Mouse (Mus musculus) embryo, embryonic 11.5 days (tissue): ENCODE measurements around the gene Lzts2.

Experiments
- DNase-seq: peaks from one replicate; pipeline ENCODE4 v3.0.0-alpha.2; 2012; ENCODE audit warnings: low read depth, low spot score

The Lzts2 gene

DNA sequence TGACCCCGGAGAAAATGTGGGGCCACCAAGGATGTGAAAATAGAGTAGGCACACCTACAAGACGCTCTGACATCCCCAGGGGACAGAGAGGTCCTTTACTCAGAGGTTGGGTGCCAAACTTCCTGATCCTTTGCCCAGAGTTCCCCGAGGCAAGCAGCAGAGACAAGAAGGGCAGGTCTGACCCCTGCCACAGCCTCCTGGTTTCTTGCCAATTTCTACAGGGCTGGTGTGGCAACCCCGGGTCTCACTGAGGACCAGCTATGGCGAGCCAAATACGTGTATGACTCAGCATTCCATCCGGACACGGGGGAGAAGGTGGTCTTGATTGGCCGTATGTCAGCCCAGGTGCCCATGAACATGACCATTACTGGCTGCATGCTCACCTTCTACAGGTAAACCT is 35.3 kb downstream of the Lzts2 start:
- no peak for DNase-seq

DNA sequence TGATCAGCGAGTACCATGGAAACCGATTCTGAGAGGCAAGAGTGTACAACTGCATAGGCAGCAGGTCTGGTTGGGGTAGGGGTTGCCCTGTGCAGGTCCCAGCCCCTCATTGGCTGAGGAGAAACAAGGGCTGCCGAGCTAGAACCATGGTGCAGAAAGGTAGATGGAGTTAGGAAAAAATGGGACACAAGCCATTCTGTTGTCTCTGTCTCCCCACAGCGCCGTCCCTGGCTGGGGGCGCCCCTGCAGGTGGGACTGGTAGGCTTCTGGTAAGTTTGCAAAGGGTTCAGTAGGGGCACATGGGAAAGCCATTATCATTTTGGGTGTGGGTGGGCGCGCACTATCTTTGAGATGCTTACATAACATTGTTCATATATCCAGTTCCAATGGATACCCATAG is 39.2 kb downstream of the Lzts2 start:
- no peak for DNase-seq

DNA sequence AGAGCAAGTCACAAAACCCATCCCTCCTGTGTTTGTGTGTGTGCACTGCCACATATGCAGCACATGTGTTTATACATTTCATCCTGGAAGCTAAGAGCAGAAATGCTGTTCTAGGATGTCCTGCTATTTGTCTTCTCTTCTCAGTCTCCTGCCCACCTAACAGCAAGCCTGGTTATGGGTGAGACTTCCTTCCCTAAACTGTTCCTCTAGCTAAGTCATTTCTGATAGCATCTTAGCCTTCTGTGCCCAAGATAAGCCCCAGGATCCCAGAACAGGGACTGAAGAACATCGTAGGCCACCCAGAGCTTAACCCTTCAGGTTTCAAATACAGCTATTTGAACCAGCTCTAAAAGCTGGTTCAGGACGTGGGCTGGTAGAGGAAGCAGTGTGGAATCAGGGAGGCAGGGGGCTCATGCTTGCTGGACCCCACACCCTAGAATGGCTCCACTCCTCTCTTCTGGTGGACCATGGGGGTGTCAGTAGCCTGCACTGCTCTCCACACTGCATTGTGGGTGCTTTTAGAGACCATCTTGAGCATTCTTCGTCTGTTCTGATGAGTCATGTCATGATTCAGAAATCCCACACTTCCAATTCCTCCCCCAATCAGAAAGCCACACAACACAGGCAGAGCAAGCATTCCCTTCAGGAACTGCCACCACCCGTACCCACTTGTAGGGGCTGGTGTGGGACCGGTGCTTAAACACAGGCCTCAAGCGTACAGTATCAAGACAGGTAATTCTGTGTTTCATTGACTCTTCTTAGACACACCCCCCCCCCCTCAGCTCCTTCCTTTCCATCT is 40.9 kb downstream of the Lzts2 start:
- DNase-seq: no peak

DNA sequence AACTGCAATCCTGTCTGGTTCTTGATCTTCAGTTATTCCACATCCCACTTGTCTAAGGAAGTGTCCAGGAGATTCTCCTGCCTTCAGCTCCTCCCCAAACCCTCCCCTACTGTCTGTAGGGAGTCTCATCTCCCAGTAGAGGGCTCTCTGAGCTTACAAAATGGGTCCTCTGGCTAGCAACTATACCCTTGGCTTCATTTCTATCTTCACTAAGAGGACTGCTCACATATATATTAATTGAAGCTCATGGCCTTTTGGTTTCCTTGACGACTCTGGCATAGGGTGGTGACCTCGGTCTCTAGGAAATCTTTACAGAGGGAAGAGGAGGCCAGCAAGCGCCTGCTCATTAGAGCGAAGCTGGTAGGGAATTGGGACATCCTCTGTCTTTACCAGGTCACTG is 42.1 kb downstream of the Lzts2 start:
- DNase-seq: no peak

DNA sequence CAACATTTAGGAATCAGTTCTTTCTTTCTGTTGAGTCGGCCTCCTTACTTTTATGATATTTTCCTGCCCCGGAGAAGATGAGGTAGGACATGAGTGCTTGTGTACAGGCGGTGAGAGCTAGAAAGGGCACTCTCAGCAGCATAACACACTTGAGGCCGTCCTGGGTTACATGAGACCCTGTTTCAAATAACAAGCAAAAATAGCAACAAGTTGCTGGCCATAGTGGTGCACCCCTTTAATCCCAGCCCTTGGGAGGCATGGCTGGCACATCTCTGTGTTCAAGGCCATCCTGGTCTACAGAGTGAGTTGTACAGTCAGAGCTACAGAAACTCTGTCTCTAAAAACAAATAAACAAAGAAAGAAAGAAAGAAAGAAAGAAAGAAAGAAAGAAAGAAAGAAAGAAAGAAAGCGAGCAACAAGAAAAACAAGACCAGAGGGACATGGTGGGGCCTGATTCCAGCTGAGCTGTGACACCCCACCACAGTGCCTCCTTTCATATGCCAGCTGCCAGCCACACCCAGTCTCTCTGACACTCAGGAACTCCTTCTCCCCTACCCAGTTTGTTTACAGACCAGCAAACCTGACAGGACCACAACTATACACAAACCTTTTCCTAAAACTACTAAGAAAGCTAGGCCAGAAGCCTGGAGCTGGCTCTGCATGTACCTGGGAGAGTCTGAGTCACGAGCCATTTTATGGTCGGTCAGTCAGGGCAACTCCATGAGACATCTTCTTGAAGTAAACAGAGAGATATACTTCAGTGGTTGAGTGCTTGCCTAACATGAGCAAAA is 42.9 kb downstream of the Lzts2 start:
- DNase-seq: no peak

DNA sequence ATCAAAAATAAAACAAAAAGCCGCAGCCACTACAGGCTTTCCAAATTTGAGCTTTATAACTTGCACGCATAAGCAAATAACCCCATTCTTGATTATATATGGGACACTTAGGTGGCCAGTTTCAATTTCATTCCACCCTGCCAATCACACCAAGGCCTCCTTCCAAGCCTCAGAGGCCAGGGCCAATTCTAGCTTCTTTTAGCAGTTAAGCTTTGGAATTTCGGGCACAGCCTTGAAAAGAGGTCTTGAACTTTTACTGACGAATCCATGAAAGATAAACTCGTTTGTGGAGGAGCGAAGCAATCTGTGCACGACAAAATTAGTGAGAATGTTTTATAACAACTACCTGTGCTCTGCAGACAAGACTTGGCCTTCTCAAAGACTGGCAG is 43.5 kb downstream of the Lzts2 start:
- no peak for DNase-seq

DNA sequence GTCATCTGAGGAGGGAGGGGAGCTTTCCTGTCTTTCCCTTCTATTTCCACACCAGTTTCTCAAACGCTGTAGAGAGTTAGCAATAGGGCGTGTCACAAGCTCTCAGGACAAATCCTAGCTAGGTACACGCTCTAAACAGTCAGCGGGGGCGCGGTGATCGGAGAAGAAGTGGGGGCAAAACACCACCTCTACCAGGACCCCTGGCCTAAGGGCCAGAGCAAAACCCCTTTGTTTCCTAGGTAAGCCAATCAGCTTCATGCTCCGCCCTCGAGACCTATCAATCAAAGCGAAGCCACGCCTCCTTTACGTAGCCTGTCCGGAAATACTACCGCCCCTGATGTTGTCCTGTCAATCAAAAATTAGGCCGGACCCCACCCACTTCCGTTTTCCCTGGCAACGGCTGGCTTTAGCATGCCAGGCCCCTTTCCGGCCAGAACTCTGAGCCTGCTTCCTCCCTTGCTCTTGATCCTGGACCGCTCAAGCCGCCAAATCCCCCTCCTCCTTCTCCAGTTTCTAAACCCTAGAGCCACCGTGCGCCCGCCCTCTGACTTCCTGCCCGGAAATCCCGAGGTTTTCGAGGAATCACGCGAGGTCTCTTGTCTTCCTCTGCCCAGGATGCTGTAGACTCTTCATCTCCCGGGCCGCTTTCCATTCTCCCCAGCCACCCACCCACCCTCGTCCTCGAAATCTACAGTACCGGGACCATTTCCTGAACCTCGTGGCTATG is 44.1 kb downstream of the Lzts2 start:
- DNase-seq: peak; percentile 97

DNA sequence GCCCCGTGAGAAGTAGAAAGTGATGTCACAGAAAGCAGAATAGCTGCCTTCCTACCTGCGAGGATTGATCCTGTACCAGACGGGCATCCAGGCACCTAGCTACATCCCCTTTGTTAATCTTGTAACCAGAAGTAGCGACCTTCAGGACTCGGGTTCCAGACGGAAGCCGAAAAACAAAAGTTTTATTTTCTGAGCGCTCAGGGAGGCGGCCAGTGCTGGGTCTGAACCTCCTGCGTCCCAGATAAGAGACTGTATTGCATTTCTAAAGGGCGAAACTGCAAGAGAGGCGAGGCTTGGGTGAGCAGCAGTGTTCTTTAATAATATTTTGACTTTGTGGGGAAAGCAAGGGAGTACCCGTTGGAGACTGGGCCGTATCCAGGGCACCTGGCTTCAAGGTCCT is 44.6 kb downstream of the Lzts2 start:
- DNase-seq: no peak

DNA sequence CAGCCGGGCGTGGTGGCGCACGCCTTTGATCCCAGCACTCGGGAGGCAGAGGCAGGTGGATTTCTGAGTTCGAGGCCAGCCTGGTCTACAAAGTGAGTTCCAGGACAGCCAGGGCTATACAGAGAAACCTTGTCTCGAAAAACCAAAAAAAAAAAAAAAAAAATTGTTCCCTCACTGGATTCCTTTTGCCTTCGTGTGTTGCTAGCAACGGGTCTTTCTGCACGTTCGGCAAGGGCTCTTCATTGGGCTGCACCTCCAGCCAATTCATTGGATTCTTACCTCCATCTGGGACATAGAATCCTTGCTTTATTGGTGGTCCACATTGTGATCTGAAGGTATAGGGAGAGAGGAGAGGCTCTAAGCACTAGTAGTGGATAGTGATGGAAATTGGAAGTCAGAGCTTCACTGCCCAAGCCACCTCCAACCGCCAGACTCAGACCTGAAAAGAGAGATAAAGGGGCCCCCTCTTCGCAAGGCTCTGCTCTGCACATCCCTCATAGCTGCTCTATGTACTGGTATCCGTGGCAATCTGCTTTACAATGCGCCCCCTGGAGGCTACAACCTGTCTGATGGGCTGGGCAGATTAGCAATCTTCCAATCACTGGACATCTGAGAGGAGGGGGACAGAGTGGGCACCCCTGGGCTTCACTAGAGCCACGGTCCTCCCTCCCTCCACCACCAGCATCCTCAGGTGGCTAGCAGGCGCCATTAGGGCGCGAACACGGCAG is 49.5 kb downstream of the Lzts2 start:
- DNase-seq: no peak

DNA sequence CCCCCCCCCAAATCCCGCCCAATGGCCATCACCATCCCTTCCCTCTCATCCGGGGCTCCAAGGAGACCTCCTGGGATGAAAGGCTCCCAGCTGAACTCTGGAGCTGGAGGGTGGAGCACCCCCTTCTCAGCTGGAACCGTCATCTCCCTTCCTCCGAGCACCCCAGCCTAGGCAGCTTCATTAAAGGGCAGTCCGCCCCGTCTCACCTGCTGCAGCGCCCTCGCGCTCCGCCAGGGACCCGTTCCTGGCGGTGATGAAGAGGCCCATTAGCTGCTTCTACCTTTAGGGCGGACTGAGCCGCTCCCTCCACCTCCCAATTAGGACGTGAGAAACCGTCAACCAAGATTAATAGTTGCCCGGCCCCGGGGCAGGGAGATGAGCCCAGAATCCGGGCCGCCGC is 51.0 kb downstream of the Lzts2 start:
- no peak for DNase-seq

DNA sequence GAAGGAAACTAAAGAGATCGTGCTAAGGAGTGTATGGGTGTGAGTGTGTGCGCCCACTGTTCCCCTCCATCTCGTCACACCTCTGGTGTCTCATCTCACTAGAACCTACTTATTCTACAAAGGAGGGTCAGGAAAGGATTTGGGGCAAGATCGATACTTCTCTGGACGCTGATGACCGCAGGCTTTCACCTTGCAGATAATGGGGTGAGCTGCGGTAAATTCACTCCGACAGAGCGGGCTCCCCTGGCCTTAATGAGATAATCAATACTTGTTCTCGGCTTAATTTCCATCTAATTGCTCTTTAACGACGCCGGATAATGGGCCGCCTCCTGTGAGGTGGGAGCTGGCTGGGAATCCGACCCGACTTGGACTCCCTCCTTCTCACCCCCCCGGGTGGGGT is 53.0 kb downstream of the Lzts2 start:
- no peak for DNase-seq

DNA sequence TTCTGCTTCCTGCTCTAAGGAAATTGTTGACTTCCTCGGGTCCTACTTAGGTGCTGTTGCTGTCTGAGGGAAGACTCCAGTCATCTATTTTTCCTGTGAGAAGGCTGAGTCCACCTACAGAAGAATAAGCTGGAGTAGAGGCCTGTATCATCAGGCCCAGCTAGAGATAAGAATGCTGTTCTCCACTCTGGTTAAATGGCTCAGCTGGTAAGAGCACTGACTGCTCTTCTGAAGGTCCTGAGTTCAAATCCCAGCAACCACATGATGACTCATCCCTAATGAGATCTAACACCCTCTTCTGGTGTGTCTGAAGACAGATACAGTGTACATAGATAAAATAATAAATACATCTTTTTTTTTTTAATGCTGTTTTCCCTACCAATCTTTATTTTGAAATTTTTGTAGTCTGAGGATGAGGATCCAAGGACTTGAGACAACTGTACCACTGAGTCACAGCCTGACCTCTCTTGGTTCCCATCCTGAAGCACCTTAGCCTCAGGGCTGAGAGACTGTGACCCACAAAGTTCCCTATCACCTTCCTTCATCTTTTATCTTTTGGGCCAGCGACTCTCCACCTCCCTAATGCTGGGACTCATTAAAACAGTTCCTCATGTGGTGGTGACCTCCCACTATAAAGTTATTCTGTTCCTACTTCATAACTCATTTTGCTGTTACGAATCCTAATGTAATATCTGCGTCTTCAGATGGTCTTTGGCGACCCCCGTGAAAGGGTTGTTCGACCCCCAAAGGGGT is 53.7 kb downstream of the Lzts2 start:
- no peak for DNase-seq

DNA sequence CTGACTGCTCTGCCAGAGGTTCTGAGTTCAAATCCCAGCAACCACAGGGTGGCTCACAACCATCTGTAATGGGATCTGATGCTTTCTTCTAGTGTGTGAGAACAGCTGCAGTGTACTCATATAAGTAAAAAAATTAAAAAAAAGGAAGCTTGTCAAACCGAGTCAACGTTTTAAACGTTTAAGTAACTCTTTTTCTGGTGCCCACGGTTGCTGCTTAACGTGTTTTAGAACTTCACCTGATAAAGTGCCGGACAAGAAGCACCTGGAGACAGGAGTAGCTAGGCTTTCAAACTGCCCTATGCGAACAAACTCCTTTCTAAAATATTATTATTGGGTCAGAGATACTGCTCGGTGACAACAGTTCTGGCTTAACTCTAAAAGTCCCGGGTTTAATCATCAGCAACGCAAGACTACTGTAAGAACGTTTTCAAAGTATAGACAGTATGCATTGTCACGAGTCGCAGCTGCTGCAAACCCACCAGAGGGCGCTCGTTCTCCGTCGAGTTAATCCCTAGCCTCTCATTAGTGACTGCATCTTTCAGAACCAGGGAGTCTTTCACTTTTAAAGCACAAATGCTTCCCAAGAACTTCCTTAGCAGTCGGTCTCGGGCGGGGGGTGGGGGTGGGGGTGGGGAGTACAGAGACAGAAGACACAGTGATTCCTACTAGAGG is 59.8 kb downstream of the Lzts2 start:
- DNase-seq: peak; percentile 67

DNA sequence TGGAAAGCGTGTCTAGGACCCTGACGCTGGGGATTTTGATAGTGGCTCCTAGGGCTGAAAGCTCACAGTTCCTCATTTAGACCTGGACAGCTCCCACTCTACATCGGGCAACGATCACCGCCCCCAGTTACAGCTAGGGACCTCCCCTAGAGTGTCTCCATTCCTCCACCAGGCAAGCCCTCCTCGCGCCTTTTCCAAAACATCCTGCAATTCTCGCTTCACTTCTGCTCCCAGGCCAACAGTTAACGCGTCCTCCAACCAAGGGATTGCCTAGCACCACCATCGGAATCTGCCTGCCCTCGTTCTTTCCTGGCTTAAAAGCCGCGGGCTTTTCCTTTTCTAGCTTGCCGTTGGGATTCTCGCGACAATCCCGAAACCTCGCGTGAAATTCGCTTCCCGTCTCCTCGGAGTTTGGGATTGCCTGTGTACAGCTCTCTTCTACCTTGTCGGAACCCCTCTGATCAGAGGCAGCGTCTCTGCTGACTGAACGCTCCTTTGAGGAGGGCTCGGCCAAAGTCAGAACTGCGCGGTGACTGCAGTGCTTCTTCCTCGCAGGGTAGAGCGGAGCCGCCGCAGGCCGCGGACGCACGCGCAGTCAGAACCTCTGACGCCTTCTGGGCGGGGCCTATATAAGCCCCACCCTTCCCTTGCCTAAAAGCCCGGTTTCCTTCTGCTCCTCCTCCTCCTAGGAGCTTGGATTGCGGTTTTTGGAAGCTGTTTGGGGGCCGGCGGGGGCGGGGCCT is 60.5 kb downstream of the Lzts2 start, which contains the start of gene Kazald1:
TSS of gene Kazald1 (plus strand) at position 662 of the 743 bp plus-strand sequence.
- peak; percentile 83 for DNase-seq

DNA sequence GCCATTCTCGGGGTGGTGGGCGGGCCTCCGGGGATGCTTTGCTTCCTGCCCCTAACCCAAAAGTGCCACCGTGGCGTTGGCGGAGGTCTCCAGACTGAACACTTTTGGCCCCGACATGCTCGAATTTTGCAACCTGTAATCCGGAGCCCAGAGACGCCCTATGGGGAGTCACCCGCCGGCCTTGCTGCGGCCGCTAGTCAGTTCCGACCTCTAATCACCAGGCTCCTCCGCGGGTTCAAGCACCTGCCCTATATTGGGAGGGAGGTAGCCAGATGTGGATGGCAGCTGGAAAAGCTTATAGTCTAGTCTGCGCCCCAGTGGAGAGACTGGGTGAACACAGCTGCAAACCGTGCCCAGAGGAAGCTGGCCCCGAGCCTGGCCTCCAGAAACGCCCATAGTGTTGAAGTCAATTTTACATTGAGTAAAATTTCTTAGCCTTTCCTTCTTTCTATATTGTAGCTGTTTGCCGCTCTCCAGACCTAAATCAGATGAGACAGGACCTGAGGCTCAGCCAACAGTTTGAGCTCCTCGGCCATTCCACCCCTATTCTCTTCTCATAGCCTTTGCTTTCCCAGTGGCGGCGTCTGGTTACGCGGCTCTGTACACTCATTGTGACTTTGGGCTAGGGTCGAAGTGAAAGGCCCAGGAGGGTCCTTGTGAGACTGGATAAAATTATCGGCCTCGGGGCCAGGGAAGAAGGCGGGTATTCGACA is 61.3 kb downstream of the Lzts2 start:
- DNase-seq: no peak

DNA sequence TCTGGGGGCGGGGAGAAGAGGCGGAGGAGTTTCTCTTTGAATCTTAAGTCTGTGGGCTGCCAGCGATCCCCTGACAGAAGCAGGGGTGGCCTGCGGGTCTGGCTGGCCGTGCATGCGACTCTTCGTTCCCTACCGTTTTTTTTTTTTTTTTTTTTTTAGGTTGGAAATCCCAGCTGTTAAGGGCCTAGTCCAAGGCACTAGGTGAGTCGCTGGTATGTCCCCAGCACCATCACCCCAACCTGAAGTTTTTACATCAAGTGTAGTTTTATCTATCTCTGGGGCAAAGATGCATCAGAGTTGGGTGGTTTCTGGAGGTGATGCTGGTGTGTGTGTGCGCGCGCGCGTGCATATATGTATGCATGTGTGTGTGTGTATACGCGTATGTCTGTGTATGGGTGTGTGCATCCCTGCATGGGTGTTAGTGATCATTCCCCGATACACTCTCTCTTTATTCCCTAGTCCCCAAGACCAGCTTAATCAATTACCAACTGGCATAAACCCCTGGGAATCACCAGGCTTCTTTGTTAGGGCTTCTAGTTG is 61.9 kb downstream of the Lzts2 start:
- no peak for DNase-seq
